Mouse (Mus musculus) ovary, postnatal 14 days (tissue): ENCODE measurements around the gene Thbs3.

Experiments used
- DNase-seq: peaks from one replicate; pipeline ENCODE4 v3.0.0; 2022; ENCODE audit warnings: low spot score

The Thbs3 gene

DNA sequence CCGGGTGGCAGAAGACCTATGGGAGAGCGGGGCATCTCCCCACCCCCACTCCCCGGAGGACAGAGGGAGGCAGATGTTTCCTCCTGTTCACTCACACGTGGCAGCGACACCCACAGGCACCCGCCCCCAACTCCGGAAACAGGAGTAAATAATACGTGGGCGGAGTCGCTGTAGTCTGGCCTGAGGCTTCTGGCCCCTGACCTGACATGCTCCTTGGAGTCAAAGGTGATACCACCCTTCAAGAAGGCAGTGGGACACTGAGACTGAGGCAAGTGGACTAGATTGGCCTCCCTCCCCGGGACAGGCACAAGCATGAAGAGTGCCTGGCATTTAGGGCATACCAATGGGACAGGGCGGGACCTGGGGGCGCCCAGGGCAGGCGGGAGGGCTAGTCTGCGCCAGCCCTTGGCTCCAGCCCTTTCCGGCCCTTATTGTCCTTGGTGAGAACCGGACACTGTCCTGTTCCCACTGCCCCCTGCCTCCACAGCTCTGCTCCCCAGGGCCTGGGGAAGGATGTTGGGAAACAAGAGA lies 36.5 kb downstream of the Thbs3 start:
- DNase-seq: no peak

DNA sequence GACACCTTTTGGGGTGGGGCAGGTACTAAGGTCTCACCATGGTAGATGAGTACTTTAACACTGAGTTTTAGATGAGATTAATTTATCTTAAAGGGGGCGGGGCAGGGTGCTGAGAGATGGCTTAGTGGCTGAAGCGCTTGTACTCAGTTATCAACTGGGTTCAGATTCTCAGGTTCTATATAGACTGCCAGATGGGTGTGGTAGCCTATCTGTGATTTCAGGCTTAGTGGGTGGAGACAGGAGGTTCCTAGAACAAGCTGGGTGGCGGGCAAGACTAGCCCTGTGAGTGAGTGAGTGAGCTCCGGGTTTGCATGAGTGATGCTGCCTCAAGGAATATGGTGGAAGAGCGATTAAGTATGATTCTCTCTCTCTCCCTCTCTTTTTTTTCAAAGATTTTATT lies 40.0 kb downstream of the Thbs3 start:
- DNase-seq: no peak

- no peak for DNase-seq
Measured at GRCm38 (mm10) chr3:89256177-89256576, 41.2 kb downstream of the Thbs3 start.

DNA sequence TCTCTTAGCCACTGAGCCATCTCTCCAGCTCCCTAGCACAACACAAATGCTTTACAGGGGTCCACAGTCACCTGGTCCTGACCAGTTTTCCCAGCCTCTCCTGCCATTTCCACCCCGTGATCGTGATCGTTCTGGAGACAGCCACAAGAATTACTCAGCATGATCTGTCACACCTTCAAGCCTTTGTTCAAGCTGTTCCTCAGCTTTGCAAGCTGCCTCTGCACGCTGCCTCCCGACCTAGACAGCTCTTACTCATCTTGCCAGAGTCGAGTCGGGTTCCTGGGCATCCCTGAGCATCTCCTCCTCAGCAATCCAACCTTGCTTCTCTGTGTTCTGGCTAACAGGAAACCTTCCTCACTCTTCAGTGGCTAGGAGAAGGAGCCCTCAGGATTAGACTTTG lies 44.1 kb downstream of the Thbs3 start, which contains the start of gene Dpm3:
Dpm3 (plus strand) TSS at position 283 of the 400 bp plus-strand sequence.
- no peak for DNase-seq

- DNase-seq: no peak
Measured at GRCm38 (mm10) chr3:89260211-89260610, 45.2 kb downstream of the Thbs3 start.

DNA sequence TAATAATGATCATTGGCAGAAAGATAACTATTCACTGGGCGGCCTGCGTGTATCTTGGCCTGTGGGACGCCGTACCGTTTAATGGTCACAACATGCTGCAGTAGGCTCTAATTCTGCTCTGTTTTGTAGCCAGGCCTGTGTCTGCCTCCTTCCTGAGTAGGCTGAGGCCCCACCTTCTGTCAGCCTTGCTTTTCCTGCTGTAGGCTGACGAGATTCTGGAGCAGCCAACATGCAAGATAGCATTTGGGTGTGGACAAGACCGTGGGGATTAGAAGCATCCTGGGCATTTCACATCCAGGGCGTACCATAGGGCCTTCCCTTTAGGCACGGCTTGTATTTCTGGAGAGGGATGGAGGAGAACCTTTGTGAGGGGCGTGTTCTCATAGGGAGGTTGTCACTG lies 47.4 kb downstream of the Thbs3 start:
- DNase-seq: no peak

- DNase-seq: peak; percentile 51
Measured at GRCm38 (mm10) chr3:89266439-89266893, 51.5 kb downstream of the Thbs3 start.

GRCm38 (mm10) chr3:89268916-89269315 lies 53.9 kb downstream of the Thbs3 start:
- no peak for DNase-seq

DNA sequence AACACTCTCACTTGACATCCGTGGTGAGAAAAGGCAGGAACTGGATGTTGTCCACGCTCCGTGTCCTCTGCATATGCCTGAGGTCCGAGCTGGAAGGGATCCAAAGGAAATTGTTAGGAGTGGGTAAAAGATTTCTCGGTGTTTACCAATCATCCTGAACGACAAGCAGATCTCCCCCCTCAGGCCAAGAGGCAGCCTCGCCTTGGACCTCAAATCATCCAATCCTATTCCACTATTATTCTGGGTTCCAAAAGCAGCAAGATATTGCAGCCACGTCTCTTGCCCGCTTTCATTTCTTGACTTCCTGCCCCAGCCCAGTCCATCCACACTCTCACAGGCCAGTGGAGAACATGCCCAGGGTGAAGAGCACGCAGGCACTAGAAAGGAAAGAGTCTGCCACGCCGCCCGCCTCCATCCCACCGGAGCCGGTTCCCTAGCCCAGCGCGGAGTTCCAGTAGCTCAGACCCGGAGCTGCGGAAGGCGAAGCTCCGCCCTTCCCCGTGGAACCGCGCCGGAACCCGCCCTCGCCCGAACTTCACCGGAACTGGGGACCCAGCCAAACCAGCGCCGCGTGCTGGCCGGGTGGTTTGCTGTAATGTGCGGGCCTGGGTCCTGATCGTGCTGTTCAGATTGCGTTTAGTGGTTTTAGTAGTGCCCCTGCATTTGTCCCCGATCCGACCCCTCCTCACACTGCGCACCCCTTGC lies 55.2 kb downstream of the Thbs3 start, which contains the start of gene Slc50a1:
Slc50a1 (minus strand) TSS at position 520 of the 705 bp plus-strand sequence.
- DNase-seq: peak; percentile 84

- peak; percentile 22 for DNase-seq
Measured at GRCm38 (mm10) chr3:89270891-89271290, 55.9 kb downstream of the Thbs3 start.

GRCm38 (mm10) chr3:89271760-89272159 lies 56.8 kb downstream of the Thbs3 start:
- no peak for DNase-seq

DNA sequence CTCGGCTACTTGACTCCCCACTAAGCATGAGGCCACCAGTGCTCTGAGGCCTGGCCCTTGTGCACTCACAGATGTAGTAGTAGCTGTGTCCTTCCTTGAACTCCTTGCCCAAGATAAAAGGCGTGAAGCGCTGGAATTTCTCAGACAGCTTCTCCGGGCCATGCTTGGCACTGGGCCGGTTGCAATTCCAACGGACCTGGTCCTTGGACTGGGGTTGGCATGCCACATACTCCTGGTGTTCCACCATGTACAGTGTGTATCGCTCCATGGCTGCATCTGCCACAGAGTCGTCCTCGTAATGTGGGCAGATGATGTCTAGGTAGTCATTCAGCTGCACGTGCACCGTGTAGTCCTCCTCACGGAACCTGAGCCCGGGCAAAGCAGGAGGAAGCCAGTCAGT lies 61.1 kb downstream of the Thbs3 start:
- DNase-seq: no peak
